Mouse (Mus musculus) cerebellum, postnatal 14 days (tissue): ENCODE measurements around the gene Cxcr5.

Experiments
- DNase-seq, 2 experiments: peaks; one replicate each; pipeline ENCODE4 v3.0.0; 2021; ENCODE audit warnings: mixed read lengths in 2 of 2

Cxcr5 gene

GRCm38 (mm10) chr9:44532991-44533580, 28.6 kb downstream of the Cxcr5 start:
- DNase-seq: no peak

- DNase-seq: no peak
Measured at GRCm38 (mm10) chr9:44528340-44528739, 33.3 kb downstream of the Cxcr5 start.

GRCm38 (mm10) chr9:44526337-44527112, 35.2 kb downstream of the Cxcr5 start:
- DNase-seq: no peak

GRCm38 (mm10) chr9:44525589-44525988, 36.1 kb downstream of the Cxcr5 start:
- no peak for DNase-seq

- no peak for DNase-seq
Measured at GRCm38 (mm10) chr9:44525001-44525400, 36.7 kb downstream of the Cxcr5 start.

- peak in 1 of 2 experiments; percentile 18 for DNase-seq
Measured at GRCm38 (mm10) chr9:44524235-44524826, 37.3 kb downstream of the Cxcr5 start.

- DNase-seq: no peak
Measured at GRCm38 (mm10) chr9:44523686-44524085, 38.0 kb downstream of the Cxcr5 start.

GRCm38 (mm10) chr9:44521927-44522326, 39.8 kb downstream of the Cxcr5 start:
- DNase-seq: no peak

GRCm38 (mm10) chr9:44518068-44518467, 43.6 kb downstream of the Cxcr5 start:
- DNase-seq: peak in 1 of 2 experiments; percentile 40

- no peak for DNase-seq
Measured at GRCm38 (mm10) chr9:44517368-44517767, 44.3 kb downstream of the Cxcr5 start.

GRCm38 (mm10) chr9:44515891-44516290, 45.8 kb downstream of the Cxcr5 start:
- no peak for DNase-seq

GRCm38 (mm10) chr9:44515131-44515751, 46.4 kb downstream of the Cxcr5 start:
- no peak for DNase-seq

GRCm38 (mm10) chr9:44514147-44514546, 47.5 kb downstream of the Cxcr5 start:
- no peak for DNase-seq

- no peak for DNase-seq
Measured at GRCm38 (mm10) chr9:44513610-44514009, 48.1 kb downstream of the Cxcr5 start.

GRCm38 (mm10) chr9:44513121-44513520, 48.6 kb downstream of the Cxcr5 start:
- no peak for DNase-seq

GRCm38 (mm10) chr9:44512717-44513003, 49.0 kb downstream of the Cxcr5 start:
- DNase-seq: no peak

GRCm38 (mm10) chr9:44511935-44512716, 49.6 kb downstream of the Cxcr5 start:
- peak; percentile 35 to 44 for DNase-seq

GRCm38 (mm10) chr9:44510872-44511601, 50.6 kb downstream of the Cxcr5 start:
- peak; percentile 78 to 89 for DNase-seq

GRCm38 (mm10) chr9:44510355-44510871, 51.3 kb downstream of the Cxcr5 start:
- DNase-seq: peak; percentile 39 to 42

- peak; percentile 94 to 97 for DNase-seq
Measured at GRCm38 (mm10) chr9:44509487-44510354, 52.0 kb downstream of the Cxcr5 start.
